Mouse (Mus musculus): Measurements from ENCODE around the gene Anxa6. TPM values are rescaled to one million over a fixed set of nuclear protein-coding genes. Genes with fewer than 3 reads are reported as not detected.

Gene Anxa6
- polyA plus RNA-seq, 1 experiment from 2014 or later = 86.9 TPM

- no peaks in the 10 kb centered on the region for H3K9me3 ChIP-seq (ENCODE audit: control insufficient read depth)
- peaks cover 89% of the 10 kb centered on the region for H3K36me3 ChIP-seq (ENCODE audit: control insufficient read depth, insufficient read depth)
- 84% methylated on average over 6 of the region's 6 CpGs for WGBS
- 0 out of 2 replicates have a peak overlapping the region, but pooled peaks have one; percentile 2 for H3K9ac ChIP-seq (ENCODE audit: low read depth, low read length)
- H3K4me3 ChIP-seq (ENCODE audit: low read depth, low read length) = no peak overlapping the region
- no peak for ATAC-seq
- no peaks in the 10 kb centered on the region for H3K4me1 ChIP-seq (replicated peaks; ENCODE audit: control insufficient read depth, insufficient read depth, low read length)
- H3K27me3 ChIP-seq (replicated peaks; ENCODE audit: control insufficient read depth, insufficient read depth, low read length) = no peaks in the 10 kb centered on the region
- no peak overlapping the region for H3K4me2 ChIP-seq (replicated peaks; ENCODE audit: low read depth)
- peak overlapping the region; percentile 41; the same call in 1 of the 2 replicates for H3K27ac ChIP-seq (ENCODE audit: low read depth, low read length)
- TF ChIP-seq CTCF (IDR thresholded peaks at IDR 0.05; ENCODE audit: low read depth) = no peak
Observed at GRCm38 (mm10) chr11:54929290-54929689, 104.0 kb downstream of the Anxa6 start.

Other genes starting within 250 kb of the Anxa6 start
- 58.8 and 63.5 TPM in 2 replicates for gene Cdc42se2, start 245.8 kb downstream of the Anxa6 start, polyA plus RNA-seq (2015; fragmentation: Nextera tagmentation; extraction: Ambion mirVana)
- 2.7 and 5.8 TPM in 2 replicates for gene Lyrm7, start 172.5 kb downstream of the Anxa6 start, polyA plus RNA-seq (2015; fragmentation: Nextera tagmentation; extraction: Ambion mirVana)
- 1,016 and 1,041 TPM in 2 replicates for gene Hint1, start 167.1 kb downstream of the Anxa6 start, polyA plus RNA-seq (2015; fragmentation: Nextera tagmentation; extraction: Ambion mirVana)
- 6,664 and 6,785 TPM in 2 replicates for gene Gpx3, start 131.0 kb downstream of the Anxa6 start, polyA plus RNA-seq (2015; fragmentation: Nextera tagmentation; extraction: Ambion mirVana)
- gene Tnip1, start 70.5 kb downstream of the Anxa6 start, polyA plus RNA-seq (2015; fragmentation: Nextera tagmentation; extraction: Ambion mirVana) = 29.9 and 30.3 TPM in 2 replicates
- gene Ccdc69, start 44.7 kb upstream of the Anxa6 start, polyA plus RNA-seq (2015; fragmentation: Nextera tagmentation; extraction: Ambion mirVana) = 3.5 and 4.2 TPM in 2 replicates
- 14.8 and 15.4 TPM in 2 replicates for gene Gm2a, start 64.7 kb upstream of the Anxa6 start, polyA plus RNA-seq (2015; fragmentation: Nextera tagmentation; extraction: Ambion mirVana)
- not detected in 2 replicates for gene Slc36a3, start 118.3 kb upstream of the Anxa6 start, polyA plus RNA-seq (2015; fragmentation: Nextera tagmentation; extraction: Ambion mirVana)
- gene Slc36a2, start 151.6 kb upstream of the Anxa6 start, polyA plus RNA-seq (2015; fragmentation: Nextera tagmentation; extraction: Ambion mirVana) = not detected in 2 replicates
- 4.3 and 5.4 TPM in 2 replicates for gene Slc36a1, start 170.9 kb upstream of the Anxa6 start, polyA plus RNA-seq (2015; fragmentation: Nextera tagmentation; extraction: Ambion mirVana)